Mouse (Mus musculus) brain, embryonic 14.5 days (tissue): ENCODE measurements around the gene Tox3.

ENCODE experiments used
- CTCF ChIP-seq: fragments of 200-500 bp; IDR thresholded peaks from 2 replicates; pipeline ENCODE4 v1.5.1; 2012; ENCODE audit warnings: inconsistent platforms, mild to moderate bottlenecking, moderate library complexity, borderline replicate concordance; ENCODE audit not compliant: insufficient read depth, insufficient read length; ENCODE audit errors: extremely low read depth
- POLR2A ChIP-seq: fragments of 200-500 bp; IDR thresholded peaks from 2 replicates; pipeline ENCODE4 v1.6.1; 2012; ENCODE audit warnings: mild to moderate bottlenecking, inconsistent platforms, borderline replicate concordance; ENCODE audit not compliant: poor library complexity, insufficient read depth, insufficient read length, severe bottlenecking; ENCODE audit errors: extremely low read depth

DNA sequence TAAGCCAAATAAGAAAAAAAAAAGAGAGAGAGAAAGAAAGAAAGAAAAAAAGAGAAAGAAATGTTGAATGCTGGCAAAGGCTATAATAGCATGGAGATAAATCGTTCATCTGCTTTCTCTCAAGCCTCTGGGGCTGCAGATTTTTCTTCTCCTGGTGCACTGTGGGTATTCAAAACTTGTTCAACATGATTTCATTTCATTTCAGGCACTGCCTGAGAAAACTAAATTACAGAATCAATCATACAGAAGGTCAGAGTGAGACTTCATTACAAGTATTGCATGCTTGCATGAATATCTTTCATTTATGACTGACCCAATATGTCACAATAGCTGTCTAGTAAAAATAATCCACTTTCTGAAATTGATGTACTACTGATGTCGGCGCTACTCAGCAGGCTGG is 81.2 kb downstream of the Tox3 start:
- no peak for TF ChIP-seq CTCF
- no peak for TF ChIP-seq POLR2A
